Mouse (Mus musculus): ENCODE measurements around the gene Tpp1.

The Tpp1 gene

GRCm38 (mm10) chr7:105751491-105752433 is at the start of gene Tpp1:
TSS of gene Tpp1 (minus strand) at chr7:105752235.
- DNase-seq = peak; percentile 96

GRCm38 (mm10) chr7:105796972-105797371 is 44.9 kb upstream of the Tpp1 start:
- DNase-seq = no peak

GRCm38 (mm10) chr7:105795759-105796366 is 43.8 kb upstream of the Tpp1 start:
- peak in 1 of 2 experiments; percentile 52 for DNase-seq

GRCm38 (mm10) chr7:105793701-105794100 is 41.7 kb upstream of the Tpp1 start:
- no peak for DNase-seq

- no peak for DNase-seq
Observed at GRCm38 (mm10) chr7:105791147-105791546, 39.1 kb upstream of the Tpp1 start.

GRCm38 (mm10) chr7:105787285-105788140 is 35.5 kb upstream of the Tpp1 start, which contains the start of gene Dchs1:
TSS of gene Dchs1 (minus strand) at chr7:105787654.
- peak; percentile 72 to 77 for DNase-seq

- peak; percentile 57 to 59 for DNase-seq
Observed at GRCm38 (mm10) chr7:105786506-105787284, 34.7 kb upstream of the Tpp1 start.

- DNase-seq = no peak
Observed at GRCm38 (mm10) chr7:105784556-105784955, 32.5 kb upstream of the Tpp1 start.

- no peak for DNase-seq
Observed at GRCm38 (mm10) chr7:105783861-105784260, 31.8 kb upstream of the Tpp1 start.

GRCm38 (mm10) chr7:105778553-105779265 is 26.7 kb upstream of the Tpp1 start:
- DNase-seq = peak; percentile 65 to 77

GRCm38 (mm10) chr7:105777797-105778552 is 25.9 kb upstream of the Tpp1 start:
- DNase-seq = no peak

- no peak for DNase-seq
Observed at GRCm38 (mm10) chr7:105777316-105777715, 25.3 kb upstream of the Tpp1 start.

GRCm38 (mm10) chr7:105776026-105776425 is 24.0 kb upstream of the Tpp1 start:
- DNase-seq = no peak

- DNase-seq = no peak
Observed at GRCm38 (mm10) chr7:105774661-105775060, 22.6 kb upstream of the Tpp1 start.

GRCm38 (mm10) chr7:105773041-105773440 is 21.0 kb upstream of the Tpp1 start:
- DNase-seq = peak; percentile 53 to 54

GRCm38 (mm10) chr7:105772331-105772730 is 20.3 kb upstream of the Tpp1 start:
- no peak for DNase-seq

- no peak for DNase-seq
Observed at GRCm38 (mm10) chr7:105769959-105770358, 17.9 kb upstream of the Tpp1 start.

GRCm38 (mm10) chr7:105767729-105768165 is 15.7 kb upstream of the Tpp1 start:
- DNase-seq = no peak

- peak; percentile 52 to 73 for DNase-seq
Observed at GRCm38 (mm10) chr7:105764331-105764730, 12.3 kb upstream of the Tpp1 start.

- no peak for DNase-seq
Observed at GRCm38 (mm10) chr7:105762517-105763270, 10.7 kb upstream of the Tpp1 start.
